Mouse (Mus musculus) stomach, embryonic 16.5 days (tissue): ENCODE data around the gene Megf8. TPM values are rescaled to one million over a fixed set of nuclear protein-coding genes. Genes with fewer than 3 reads are reported as not detected.

Experiments used
- ATAC-seq: fragments of 200-750 bp; cut with Nextera tagmentation; 2 replicates; pipeline ENCODE4 v1.8.0; 2017; ENCODE audit warnings: moderate number of reproducible peaks, moderate TSS enrichment; ENCODE audit not compliant: insufficient read depth, low FRiP score
- H3K27ac ChIP-seq: fragments of 300-500 bp; sonication (generic); 2 replicates; pipeline ENCODE4 v1.5.1; 2014; ENCODE audit warnings: low read length
- H3K27me3 ChIP-seq: fragments of 300-500 bp; sonication (generic); 2 replicates; pipeline ENCODE4 v1.6.1; 2014; ENCODE audit warnings: low read length, control low read depth, mixed read lengths; ENCODE audit not compliant: control insufficient read depth, insufficient read depth
- H3K36me3 ChIP-seq: fragments of 300-500 bp; sonication (generic); 2 replicates; pipeline ENCODE4 v1.6.1; 2014; ENCODE audit warnings: low read length; ENCODE audit not compliant: control insufficient read depth, insufficient read depth
- H3K4me1 ChIP-seq: fragments of 300-500 bp; sonication (generic); 2 replicates; pipeline ENCODE4 v1.6.1; 2014; ENCODE audit warnings: low read length, control low read depth, mixed read lengths; ENCODE audit not compliant: control insufficient read depth, insufficient read depth
- H3K4me2 ChIP-seq: fragments of 300-500 bp; sonication (generic); 2 replicates; pipeline ENCODE4 v1.6.1; 2014; ENCODE audit warnings: low read depth, low read length, mixed read lengths
- H3K4me3 ChIP-seq: fragments of 300-500 bp; sonication (generic); replicated peaks from 2 replicates; pipeline ENCODE4 v1.5.1; 2014; ENCODE audit warnings: mild to moderate bottlenecking, low read length
- H3K9ac ChIP-seq: fragments of 300-500 bp; sonication (generic); 2 replicates; pipeline ENCODE4 v1.6.1; 2014; ENCODE audit warnings: low read length
- H3K9me3 ChIP-seq: fragments of 300-500 bp; sonication (generic); replicated peaks from 2 replicates; pipeline ENCODE4 v1.6.1; 2016; ENCODE audit warnings: low read length, control low read depth; ENCODE audit not compliant: control insufficient read depth
- WGBS: fragments of 180-500 bp; shearing (Covaris S2); extraction: QIAGEN DNeasy Blood & Tissue Kit; methylation state at CpG from one replicate; pipeline ENCODE4 v1.1.7; 2014; 5-methylcytosine and 5-hydroxymethylcytosine counted together
- polyA plus RNA-seq: library from polyadenylated mRNA; unstranded; fragments of >200 nt; fragmentation: Nextera tagmentation; extraction: Ambion mirVana; gene quantifications from 2 replicates; pipeline ENCODE4 v1.2.1, GENCODE M21; 2015

The Megf8 gene
- polyA plus RNA-seq, 1 experiment from 2014 or later: 10.7 TPM

DNA sequence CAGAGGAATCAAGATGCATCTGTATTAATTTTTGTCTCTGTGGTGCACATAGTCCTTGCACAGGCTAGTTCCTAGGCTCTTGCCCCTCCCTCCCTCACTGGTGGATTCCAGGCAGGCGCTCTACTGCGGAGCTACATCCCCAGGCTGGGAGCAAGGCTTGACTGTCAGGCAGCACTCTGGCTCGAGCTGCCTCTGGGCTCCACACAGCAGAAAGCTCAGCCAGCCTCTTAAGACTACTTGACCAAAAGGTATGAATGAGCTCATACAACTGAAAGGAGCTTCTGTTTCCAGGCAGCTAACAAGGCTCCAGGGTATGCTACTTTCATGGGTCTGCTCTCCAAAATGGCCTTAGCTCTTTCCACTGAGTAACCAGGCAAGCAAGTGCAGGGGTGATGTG lies 64.3 kb downstream of the Megf8 start:
- Histone ChIP-seq H3K9me3 (no peaks in the 10 kb centered on the region), H3K36me3 (peaks cover 14% of the 10 kb centered on the region; the same call in 1 of the 2 replicates), H3K4me2 (no peak overlapping the region), H3K27me3 (no peaks in the 10 kb centered on the region), H3K4me1 (peaks cover 19% of the 10 kb centered on the region), H3K27ac (no peak overlapping the region), H3K9ac (no peak overlapping the region), H3K4me3 (no peak overlapping the region)
- no peak for ATAC-seq
- 69% methylated on average over 3 of the region's 3 CpGs for WGBS

DNA sequence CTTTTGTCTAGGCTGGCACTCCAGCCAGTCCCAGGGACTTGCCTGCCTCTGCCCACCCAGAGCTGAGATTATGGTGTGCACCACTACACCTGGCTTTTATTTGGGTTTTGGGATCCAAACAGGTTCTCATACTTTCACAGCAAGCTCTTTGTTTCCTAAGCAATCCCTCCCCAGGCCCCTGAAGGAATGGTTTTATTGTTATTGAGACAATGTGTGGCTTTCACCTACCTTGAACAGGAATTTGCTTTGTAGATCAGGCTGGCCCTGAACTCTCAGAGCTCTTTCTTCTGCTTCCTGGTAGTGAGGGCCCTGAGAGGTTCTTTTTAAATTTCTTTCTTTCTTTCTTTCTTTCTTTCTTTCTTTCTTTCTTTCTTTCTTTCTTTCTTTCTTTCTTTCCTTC lies 65.6 kb downstream of the Megf8 start:
- no peak overlapping the region for H3K9ac ChIP-seq
- peaks cover 16% of the 10 kb centered on the region for H3K4me1 ChIP-seq
- H3K27ac ChIP-seq: no peak overlapping the region
- H3K9me3 ChIP-seq: no peaks in the 10 kb centered on the region
- no peaks in the 10 kb centered on the region for H3K27me3 ChIP-seq
- ATAC-seq: no peak
- H3K36me3 ChIP-seq: peaks cover 14% of the 10 kb centered on the region; the same call in 1 of the 2 replicates
- no peak overlapping the region for H3K4me3 ChIP-seq
- H3K4me2 ChIP-seq: no peak overlapping the region

GRCm38 (mm10) chr7:25383385-25383784 lies 66.4 kb downstream of the Megf8 start:
- Histone ChIP-seq H3K27me3 (no peaks in the 10 kb centered on the region), H3K36me3 (peaks cover 20% of the 10 kb centered on the region; the same call in 1 of the 2 replicates), H3K4me3 (no peak overlapping the region), H3K9ac (no peak overlapping the region), H3K27ac (no peak overlapping the region), H3K4me2 (no peak overlapping the region), H3K4me1 (peaks cover 16% of the 10 kb centered on the region), H3K9me3 (no peaks in the 10 kb centered on the region)
- 92% methylated on average over 7 of the region's 7 CpGs for WGBS
- no peak for ATAC-seq

DNA sequence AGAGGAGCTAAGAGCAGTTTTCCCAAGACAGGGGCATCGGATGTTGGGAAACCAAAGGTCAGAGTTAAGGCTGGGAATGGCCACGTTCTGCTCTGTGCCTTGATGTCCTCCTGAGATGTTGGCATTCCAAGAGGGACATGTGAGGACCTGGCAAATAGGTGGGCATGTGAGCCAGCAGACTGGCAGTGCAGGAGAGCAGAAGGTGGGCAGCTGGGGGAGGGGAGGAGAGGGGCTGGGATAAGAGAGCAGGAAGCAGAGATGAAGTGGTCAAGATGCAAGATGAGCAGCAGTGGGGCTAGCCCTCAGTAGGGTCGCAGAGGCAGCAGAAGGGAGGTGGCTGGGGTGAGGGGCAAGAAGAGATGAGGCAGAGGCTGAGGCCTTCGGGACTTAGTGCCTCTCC lies 66.9 kb downstream of the Megf8 start:
- no peak for ATAC-seq
- Histone ChIP-seq H3K36me3 (peaks cover 23% of the 10 kb centered on the region; the same call in 1 of the 2 replicates), H3K9me3 (no peaks in the 10 kb centered on the region), H3K27me3 (no peaks in the 10 kb centered on the region), H3K4me2 (no peak overlapping the region), H3K4me3 (no peak overlapping the region), H3K4me1 (peaks cover 16% of the 10 kb centered on the region), H3K9ac (no peak overlapping the region), H3K27ac (no peak overlapping the region)
- 71% methylated on average over 4 of the region's 4 CpGs for WGBS

GRCm38 (mm10) chr7:25384318-25384717 lies 67.4 kb downstream of the Megf8 start:
- Histone ChIP-seq H3K4me3 (no peak overlapping the region), H3K27ac (no peak overlapping the region), H3K9ac (no peak overlapping the region), H3K9me3 (no peaks in the 10 kb centered on the region), H3K27me3 (no peaks in the 10 kb centered on the region), H3K36me3 (peaks cover 23% of the 10 kb centered on the region; the same call in 1 of the 2 replicates), H3K4me2 (no peak overlapping the region), H3K4me1 (peaks cover 14% of the 10 kb centered on the region)
- ATAC-seq: no peak
- WGBS: 89% methylated on average over 13 of the region's 13 CpGs

- Histone ChIP-seq H3K4me2 (no peak overlapping the region), H3K27ac (no peak overlapping the region), H3K9me3 (no peaks in the 10 kb centered on the region), H3K27me3 (no peaks in the 10 kb centered on the region), H3K4me3 (no peak overlapping the region), H3K4me1 (peaks cover 16% of the 10 kb centered on the region), H3K9ac (no peak overlapping the region), H3K36me3 (peaks cover 23% of the 10 kb centered on the region; the same call in 1 of the 2 replicates)
- 83% methylated on average over 9 of the region's 9 CpGs for WGBS
- no peak for ATAC-seq
Measured at GRCm38 (mm10) chr7:25384818-25385217, 67.9 kb downstream of the Megf8 start.

GRCm38 (mm10) chr7:25385259-25385658 lies 68.3 kb downstream of the Megf8 start:
- WGBS: 92% methylated on average over 12 of the region's 12 CpGs
- H3K9me3 ChIP-seq: no peaks in the 10 kb centered on the region

GRCm38 (mm10) chr7:25385850-25386555 lies 69.0 kb downstream of the Megf8 start:
- peaks cover 28% of the 10 kb centered on the region for H3K4me1 ChIP-seq
- ATAC-seq: peak; percentile 61
- no peaks in the 10 kb centered on the region for H3K27me3 ChIP-seq
- peak overlapping the region; percentile 50 for H3K27ac ChIP-seq
- peak overlapping the region; percentile 6 for H3K9ac ChIP-seq
- WGBS: 54% methylated on average over 12 of the region's 12 CpGs
- peaks cover 23% of the 10 kb centered on the region; the same call in 1 of the 2 replicates for H3K36me3 ChIP-seq
- no peak overlapping the region for H3K4me3 ChIP-seq
- H3K4me2 ChIP-seq: no peak overlapping the region
- no peaks in the 10 kb centered on the region for H3K9me3 ChIP-seq

More at GRCm38 (mm10) chr7:25385259-25385658, 68.3 kb downstream of the Megf8 start:
- Histone ChIP-seq H3K27ac (0 out of 2 replicates have a peak overlapping the region, but pooled peaks have one; percentile 50), H3K4me3 (no peak overlapping the region), H3K36me3 (peaks cover 23% of the 10 kb centered on the region; the same call in 1 of the 2 replicates), H3K27me3 (no peaks in the 10 kb centered on the region), H3K4me1 (peaks cover 20% of the 10 kb centered on the region), H3K4me2 (no peak overlapping the region), H3K9ac (0 out of 2 replicates have a peak overlapping the region, but pooled peaks have one; percentile 6)
- ATAC-seq: no peak

DNA sequence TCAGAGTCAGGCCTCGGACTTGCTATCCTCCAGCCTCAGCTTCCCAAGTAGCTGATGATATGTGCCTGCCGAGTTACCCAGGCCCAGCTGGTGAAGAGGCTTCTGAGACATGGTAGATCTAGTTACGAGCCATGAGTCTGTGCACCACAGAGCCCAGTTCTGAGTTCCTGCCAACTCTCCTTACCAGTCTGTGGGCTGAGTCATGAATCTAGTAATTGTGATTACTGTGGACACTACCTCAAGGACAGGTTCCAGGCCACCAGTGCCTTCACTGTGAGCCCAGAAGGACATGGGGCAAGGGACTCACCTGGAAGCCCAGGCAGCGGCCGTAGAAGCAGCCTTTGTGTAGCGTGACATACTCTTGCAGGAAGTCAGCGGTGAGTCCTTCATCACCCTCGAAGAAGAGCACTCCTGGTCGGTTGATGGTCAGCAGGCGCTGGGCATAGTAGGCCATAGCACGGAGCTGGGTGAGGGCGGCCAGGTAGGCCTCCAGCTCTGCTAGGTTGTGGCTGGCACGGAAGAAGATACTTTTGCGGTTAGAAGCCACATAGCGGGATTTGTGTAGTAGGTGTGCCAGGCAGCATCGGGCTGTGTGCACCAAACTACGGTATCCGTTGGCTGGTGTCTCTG lies 71.0 kb downstream of the Megf8 start:
- 93% methylated on average over 18 of the region's 18 CpGs for WGBS
- peaks cover 20% of the 10 kb centered on the region; the same call in 1 of the 2 replicates for H3K36me3 ChIP-seq

More for the DNA sequence above, 71.0 kb downstream of the Megf8 start:
- Histone ChIP-seq H3K9ac (no peak overlapping the region), H3K27ac (no peak overlapping the region), H3K4me1 (peaks cover 32% of the 10 kb centered on the region), H3K9me3 (no peaks in the 10 kb centered on the region), H3K4me3 (no peak overlapping the region), H3K27me3 (no peaks in the 10 kb centered on the region), H3K4me2 (no peak overlapping the region)
- ATAC-seq: no peak
